Mouse (Mus musculus) cerebellum, postnatal 36 days (tissue): ENCODE measurements around the gene Eps8.

Experiments
- DNase-seq, 2 experiments: peaks; one replicate each; pipeline ENCODE4 v3.0.0; 2021 to 2022; ENCODE audit warnings: mixed read lengths in 2 of 2

Gene Eps8

GRCm38 (mm10) chr6:137565454-137565853 is 89.2 kb downstream of the Eps8 start:
- DNase-seq, result no peak

DNA sequence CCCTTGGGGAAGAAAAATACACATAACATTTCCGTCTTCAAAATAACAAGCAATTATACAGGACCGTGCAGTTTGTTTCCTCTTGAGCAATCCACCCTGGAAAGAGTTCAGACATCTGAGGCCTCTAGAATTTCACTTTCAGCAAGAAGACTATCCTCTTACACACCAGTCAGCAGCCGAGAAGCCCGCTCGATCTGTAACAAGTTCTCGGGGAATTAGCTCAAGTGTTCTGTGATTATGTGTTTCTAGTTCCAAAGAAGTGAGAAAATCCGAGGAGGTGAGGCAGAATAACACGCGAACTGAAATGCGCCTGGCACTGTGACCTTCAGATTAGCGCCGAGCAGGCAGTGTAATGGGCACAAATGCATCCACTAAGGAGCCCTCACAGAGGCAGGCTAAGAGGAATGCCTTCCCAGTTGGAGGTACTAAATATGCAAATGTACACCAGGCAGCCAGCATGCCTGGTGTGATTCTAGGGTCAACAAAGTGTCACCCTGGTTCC is 94.3 kb downstream of the Eps8 start:
- DNase-seq, result no peak

DNA sequence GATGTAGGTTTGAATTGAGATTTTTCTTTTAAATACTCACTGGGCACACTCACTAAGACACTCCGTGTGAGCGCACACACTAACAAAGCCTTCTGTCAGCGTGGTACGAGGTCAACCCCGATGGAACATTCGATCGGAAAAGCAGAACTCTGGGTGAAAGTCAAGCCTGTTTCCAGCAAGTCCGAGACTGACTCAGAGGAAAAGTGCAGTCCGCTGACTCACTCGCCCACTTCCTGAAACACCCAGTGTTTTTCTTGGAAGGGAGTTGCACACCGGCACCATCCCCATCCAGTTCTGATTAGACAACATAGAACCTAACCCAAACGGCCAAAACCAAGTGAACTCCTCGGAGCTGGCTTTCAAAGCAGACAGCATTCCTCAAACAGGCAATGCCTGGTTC is 95.8 kb downstream of the Eps8 start:
- no peak for DNase-seq

GRCm38 (mm10) chr6:137557671-137558070 is 97.0 kb downstream of the Eps8 start:
- no peak for DNase-seq

DNA sequence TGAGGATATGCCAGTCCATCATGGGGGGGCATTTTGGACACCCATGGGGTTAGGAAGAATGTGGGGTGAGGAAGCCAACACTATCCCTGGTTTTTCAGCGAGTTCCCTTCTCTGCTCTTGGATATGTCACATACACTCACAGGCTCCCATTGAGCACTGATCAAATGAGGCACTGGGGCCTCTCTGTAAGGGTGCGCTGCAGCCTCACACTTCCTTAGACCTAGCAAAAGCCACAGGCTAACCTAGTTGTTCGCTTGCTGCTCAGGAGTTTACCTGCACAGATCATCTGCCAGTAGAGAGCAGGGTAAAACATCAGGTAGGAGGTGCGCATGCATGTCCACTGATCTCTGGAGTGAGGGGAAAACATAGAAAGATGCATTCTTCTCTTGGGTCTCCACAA is 97.5 kb downstream of the Eps8 start:
- no peak for DNase-seq

DNA sequence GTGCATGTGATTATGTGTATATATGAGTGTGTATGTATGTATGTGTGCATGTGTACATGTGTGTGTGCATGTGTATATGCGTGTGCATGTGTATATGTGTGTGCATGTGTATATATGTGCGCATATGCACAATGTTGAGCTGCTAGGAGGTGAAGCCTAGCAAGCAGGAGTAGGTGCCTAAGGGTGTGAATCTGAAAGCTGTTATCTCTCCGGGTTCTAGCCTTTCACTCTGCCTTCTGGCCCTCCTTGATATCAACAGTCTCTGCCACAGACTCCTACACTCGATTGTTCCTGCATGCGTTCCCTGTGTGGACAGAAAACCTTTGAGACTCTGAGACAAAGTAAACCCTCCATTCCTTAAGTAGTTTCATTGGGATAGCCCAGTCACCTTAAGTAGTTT is 98.0 kb downstream of the Eps8 start:
- no peak for DNase-seq

- DNase-seq, result no peak
These were observed 104.5 kb downstream of the Eps8 start for GRCm38 (mm10) chr6:137550181-137550580.

GRCm38 (mm10) chr6:137548613-137549012 is 106.1 kb downstream of the Eps8 start:
- no peak for DNase-seq

DNA sequence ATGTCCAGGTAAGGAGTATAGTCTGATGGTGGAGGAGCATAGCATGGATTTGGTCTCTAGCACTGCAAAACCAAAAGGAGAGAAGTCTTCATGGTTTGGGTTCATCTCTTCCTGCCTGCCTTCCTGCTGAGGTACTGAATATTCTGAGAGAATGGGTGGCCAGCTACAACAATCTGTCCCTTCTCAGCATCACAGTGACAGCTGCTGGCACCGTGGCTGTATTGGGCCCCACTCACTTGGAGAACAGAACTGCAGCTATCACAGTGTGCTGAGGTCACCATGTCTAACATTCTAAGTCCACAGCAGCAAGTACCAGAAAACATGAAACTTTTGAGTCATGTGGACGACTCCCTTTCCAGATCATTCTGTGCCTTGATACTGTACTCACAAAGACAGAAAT is 107.1 kb downstream of the Eps8 start:
- DNase-seq, result no peak

- no peak for DNase-seq
These were observed 108.6 kb downstream of the Eps8 start for GRCm38 (mm10) chr6:137546101-137546500.

DNA sequence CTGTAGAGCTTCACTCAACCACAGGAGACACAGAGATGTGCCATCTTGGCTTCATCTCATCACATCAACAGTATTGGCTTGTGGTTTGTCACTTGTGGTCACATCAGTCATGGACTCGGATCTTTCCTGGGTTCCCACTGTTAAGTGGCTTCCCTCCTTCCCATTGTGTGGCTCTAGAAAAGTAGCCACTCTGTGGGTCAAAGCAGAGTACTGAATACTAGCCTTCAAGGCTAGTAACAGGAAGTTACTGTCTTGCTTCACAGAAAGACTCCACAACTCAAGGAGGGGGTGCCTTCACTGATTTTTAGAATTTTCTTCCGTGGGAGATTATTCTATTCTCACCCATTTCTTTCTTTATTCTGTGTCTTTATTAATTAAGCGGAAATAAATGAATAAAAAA is 109.3 kb downstream of the Eps8 start:
- no peak for DNase-seq

DNA sequence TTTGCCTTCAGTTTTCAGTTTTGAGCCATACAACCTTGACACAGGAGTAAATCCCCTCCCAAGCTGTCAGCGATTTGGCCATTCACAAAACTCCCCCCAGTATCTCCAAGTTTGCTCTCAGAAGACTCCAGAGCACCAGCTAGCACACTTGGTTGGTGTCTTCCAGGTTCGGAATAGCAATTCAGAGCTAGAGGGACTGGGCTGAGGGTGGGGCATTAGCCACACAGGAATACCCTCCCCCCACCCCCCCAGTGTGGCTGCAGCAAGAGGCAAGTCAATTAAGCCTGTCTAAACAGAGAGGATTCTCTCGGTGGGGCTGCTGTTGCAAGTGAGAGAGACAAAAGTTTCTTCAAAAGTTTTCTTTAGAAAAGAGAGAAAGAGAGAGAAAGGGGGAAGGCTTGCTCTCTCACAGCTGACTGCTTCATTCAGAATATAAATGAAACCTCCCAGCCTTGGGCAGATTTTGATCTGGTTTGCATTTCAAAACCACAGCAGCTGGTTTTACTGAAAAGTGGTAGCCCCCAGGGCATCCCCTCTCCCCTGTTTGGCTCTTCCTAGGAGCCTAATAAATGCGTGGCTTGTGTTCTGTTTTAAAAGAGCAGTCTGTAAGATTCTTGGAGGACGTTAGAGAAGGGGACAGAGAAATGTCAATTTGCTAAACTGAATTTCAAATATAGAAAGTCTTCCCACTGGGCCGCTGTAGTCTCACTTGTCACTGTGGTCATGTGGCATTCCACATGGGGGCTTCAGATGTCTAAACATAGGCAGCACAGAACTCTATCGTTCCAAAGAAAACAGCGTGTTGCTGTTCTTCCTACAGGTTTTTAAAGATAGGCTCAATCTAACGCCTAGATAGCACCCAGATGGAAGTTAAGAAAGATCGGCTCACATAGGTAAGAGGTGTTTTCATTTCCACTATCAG is 112.2 kb downstream of the Eps8 start:
- DNase-seq, result no peak

DNA sequence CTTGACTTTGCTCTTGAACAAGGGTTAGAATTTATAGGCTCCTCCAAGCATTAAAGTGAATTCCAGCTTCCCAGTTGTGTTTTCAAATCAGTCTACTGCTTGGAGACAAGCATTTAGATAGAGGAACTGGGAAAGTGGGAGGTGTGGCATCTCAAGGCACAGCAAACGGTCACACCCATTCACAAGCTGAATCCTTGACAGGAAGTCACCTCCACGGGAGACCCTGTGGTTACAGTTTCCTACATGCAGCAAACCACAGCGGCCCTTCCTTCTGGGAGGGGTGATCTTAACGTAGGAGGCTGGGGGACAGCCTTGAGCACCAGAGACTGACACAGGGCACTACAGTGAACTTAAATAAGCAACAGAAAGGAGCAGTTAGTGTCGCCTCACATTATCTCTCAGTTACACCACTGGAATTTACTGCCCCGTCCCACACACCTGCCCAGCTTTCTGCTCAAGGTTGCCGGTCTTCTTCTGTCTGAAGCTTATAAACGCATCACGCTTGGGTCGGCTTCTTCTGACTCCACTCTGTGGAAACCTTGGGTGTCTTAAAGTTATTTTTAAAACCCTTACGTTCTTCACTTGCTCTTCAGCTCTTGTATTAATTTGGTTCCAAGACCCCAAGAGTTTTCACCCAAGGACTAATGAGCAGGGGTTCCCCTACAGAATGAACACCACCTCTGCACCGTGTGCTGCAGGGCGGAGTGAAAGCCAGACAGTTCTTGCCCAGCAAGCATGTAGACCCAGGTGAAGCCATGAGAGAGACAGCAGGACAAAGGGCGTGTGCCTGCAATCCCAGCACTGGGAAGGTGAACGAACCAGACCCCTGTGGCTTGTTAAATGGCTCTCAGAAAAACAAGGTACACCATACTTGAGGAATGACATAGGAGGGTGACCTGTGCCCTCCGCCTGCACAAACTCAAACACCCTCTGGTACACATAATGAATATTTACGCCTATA is 113.2 kb downstream of the Eps8 start:
- no peak for DNase-seq

DNA sequence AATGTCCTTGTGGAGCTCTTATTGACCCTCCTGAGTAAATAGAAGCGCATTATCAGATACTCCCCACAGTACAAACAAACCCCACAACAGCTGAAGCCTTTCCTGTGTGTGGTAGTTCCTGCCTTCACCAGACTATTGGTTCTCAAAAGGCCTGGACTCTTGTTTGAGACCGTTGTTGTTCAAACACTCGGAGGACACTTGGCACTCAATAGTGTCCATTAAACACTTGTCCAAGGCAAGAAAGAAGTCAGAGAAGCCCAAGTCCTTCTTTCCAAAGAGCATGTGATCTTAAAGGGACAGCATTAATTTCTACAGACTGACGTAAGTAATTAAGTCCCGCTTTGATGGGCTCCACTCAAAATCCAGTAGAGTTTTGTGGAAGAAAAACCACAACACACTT is 113.9 kb downstream of the Eps8 start:
- no peak for DNase-seq

DNA sequence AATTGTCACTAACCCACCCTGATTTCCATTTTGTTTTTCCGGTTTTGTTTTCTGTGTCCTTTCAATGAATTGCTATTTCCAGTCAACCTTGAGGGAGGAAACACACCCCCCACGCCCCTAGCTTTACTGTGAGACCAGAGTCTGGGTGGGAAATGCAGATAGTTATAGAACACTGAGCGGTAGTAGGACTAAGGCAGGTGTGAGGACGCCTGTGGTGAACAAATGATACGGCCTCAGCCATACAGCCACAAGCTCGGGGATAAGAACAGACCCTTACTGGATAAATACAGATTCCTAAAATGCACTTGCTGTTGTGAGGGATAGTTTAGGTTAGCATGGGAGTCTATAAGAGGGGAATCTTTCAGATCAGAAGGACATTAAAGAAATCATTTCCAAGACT is 114.3 kb downstream of the Eps8 start:
- DNase-seq, result no peak

DNA sequence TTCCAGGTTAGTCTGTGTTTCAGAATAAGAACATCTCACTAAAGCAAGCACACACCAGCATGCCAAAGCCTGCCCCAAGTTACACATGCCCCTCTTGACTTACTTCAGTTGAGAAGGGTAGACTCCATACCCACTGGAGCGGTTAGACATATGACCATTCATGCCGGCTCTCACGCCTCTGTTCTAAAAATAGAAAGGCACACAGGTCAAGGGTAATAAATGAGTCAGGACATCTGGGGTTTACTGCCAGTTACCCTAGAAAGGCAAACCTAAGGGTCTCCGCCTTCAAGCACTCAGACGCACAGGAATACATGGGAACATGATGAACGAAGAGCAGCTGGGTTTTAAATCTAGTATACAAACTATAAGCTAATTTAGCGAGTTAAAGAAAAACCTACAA is 115.5 kb downstream of the Eps8 start:
- DNase-seq, result no peak

- no peak for DNase-seq
These were observed 121.9 kb downstream of the Eps8 start for GRCm38 (mm10) chr6:137532758-137533157.

DNA sequence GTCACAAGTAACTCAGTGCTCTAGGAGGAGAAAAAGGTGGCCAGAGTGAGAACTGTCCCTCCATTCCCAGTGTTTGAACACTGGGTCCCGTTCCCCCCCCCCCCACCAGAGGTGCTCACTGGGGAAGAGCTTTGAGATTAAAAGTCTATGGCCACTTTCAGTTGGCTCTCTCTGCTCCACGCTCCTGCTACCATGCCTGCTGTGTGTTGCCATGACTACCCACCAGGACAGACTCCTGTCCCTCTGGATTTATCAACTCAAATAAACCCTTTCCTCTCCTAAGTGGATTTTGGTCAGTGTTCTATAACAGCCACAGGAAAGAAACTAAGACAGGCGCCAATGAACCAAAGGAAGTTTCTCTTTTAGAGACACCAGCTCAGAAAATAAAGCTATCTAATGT is 128.9 kb downstream of the Eps8 start:
- no peak for DNase-seq

DNA sequence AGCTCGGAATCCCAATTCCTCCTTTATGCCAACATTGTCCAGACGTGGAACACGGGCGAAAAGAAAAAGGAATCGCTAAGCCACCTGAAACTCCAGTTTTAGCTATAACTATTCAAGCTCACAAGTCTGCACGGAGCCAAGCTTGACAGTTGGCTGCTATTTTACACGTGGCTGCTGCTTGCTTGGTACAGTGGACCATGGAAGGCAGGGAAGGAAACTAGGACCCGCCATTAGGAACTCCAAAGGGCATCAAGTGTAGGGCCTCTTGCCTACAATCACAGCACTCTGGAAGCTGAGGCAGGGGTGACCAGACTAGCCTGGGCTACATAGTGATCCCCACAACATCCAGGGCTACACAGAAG is 134.4 kb downstream of the Eps8 start:
- no peak for DNase-seq

DNA sequence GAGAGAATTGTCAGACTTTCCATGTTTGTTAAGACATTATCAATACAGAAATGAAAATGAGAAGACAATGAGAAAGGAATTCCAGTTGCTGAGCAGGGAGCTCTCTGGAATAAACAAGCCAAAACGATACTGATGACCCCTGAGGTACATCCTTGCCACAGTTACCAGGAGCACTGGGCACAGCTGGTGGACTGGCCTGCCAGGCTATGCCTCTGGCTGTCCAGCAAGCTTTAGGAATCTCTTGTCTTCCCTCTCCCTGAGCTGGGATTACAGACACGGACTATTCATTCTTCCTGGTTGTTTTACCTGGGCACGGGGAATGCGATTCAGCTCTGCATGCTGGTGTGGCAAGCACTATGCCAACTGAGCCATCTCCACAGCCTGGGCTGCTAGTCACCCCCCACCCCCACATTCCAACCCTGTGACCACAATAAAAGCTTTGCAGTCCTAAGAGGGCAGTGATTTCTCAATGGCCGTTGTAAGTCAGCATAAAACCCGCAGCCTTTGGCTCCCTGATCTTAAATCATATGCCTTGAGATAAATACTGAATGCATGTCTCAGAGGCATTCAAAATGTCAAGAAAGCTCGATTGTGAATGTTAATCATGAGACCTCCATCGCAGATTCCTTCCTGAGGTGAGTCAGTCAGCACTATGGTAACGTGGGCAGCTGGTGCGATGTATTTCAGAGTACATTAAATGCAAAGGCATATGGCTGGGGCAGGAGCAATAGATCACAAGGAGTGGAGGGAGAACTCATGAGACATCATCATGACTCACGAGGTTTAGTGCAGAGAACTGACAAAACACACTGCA is 134.9 kb downstream of the Eps8 start:
- DNase-seq, result no peak

- DNase-seq, result no peak
These were observed 139.8 kb downstream of the Eps8 start for GRCm38 (mm10) chr6:137514872-137515271.

- no peak for DNase-seq
These were observed 141.9 kb downstream of the Eps8 start for GRCm38 (mm10) chr6:137512753-137513152.
